Mouse (Mus musculus) midbrain, embryonic 15.5 days (tissue): ENCODE measurements around the gene Hnrnpab. TPM values are rescaled to one million over a fixed set of nuclear protein-coding genes. Genes with fewer than 3 reads are reported as not detected.

Experiments
- ATAC-seq: fragments of 200-750 bp; cut with Nextera tagmentation; replicated peaks from 2 replicates; pipeline ENCODE4 v1.8.0; 2017; ENCODE audit warnings: moderate TSS enrichment
- H3K27ac ChIP-seq: fragments of 300-500 bp; sonication (generic); 2 replicates; pipeline ENCODE4 v1.5.1; 2015; ENCODE audit warnings: mild to moderate bottlenecking, inconsistent platforms
- H3K27me3 ChIP-seq: fragments of 300-500 bp; sonication (generic); replicated peaks from 2 replicates; pipeline ENCODE4 v1.6.1; 2015; ENCODE audit warnings: inconsistent platforms
- H3K36me3 ChIP-seq: fragments of 300-500 bp; sonication (generic); replicated peaks from 2 replicates; pipeline ENCODE4 v1.6.1; 2015; ENCODE audit warnings: inconsistent platforms
- H3K4me1 ChIP-seq: fragments of 300-500 bp; sonication (generic); 2 replicates; pipeline ENCODE4 v1.6.1; 2015; ENCODE audit warnings: inconsistent platforms
- H3K4me2 ChIP-seq: fragments of 300-500 bp; sonication (generic); 2 replicates; pipeline ENCODE4 v1.6.1; 2015; ENCODE audit warnings: inconsistent platforms, mild to moderate bottlenecking, moderate library complexity
- H3K4me3 ChIP-seq: fragments of 300-500 bp; sonication (generic); 2 replicates; pipeline ENCODE4 v1.5.1; 2015; ENCODE audit warnings: mild to moderate bottlenecking, inconsistent platforms
- H3K9ac ChIP-seq: fragments of 300-500 bp; sonication (generic); 2 replicates; pipeline ENCODE4 v1.6.1; 2015; ENCODE audit warnings: mild to moderate bottlenecking, inconsistent platforms
- H3K9me3 ChIP-seq: fragments of 300-500 bp; sonication (generic); 2 replicates; pipeline ENCODE4 v1.6.1; 2016; ENCODE audit warnings: inconsistent platforms
- WGBS: fragments of 180-500 bp; shearing (Covaris S2); methylation state at CpG from one replicate; pipeline ENCODE4 v1.1.7; 2015; ENCODE audit warnings: mixed read lengths; 5-methylcytosine and 5-hydroxymethylcytosine counted together
- polyA plus RNA-seq: library from polyadenylated mRNA; unstranded; fragments of >200 nt; fragmentation: Nextera tagmentation; extraction: Ambion mirVana; gene quantifications from 2 replicates; pipeline ENCODE4 v1.2.1, GENCODE M21; 2015

Gene Hnrnpab
- polyA plus RNA-seq, 1 experiment from 2014 or later, result 353 TPM

DNA sequence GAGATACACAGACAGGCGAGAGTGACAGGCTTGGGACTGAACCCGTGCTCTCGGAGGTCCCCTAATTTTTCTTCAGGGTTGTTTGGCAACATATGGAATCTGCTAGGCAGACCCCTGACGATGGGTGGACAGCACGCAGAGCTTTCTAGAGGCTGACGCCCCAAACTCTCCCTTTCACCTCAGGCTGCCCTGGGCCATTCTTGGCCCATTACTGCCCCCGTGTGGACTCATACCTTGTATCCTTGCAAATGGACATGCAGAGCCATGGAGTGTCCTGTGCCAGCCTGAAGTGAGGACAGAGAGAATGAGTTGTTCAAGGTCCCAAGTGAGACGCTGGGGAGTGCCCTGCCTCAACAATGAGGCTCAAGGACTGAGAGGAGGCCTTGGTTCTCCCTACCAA lies 23.9 kb downstream of the Hnrnpab start:
- Histone ChIP-seq H3K36me3 (peaks cover 7% of the 10 kb centered on the region; the same call in 1 of the 2 replicates), H3K9ac (no peak overlapping the region), H3K4me3 (no peak overlapping the region), H3K4me2 (no peak overlapping the region), H3K9me3 (no peaks in the 10 kb centered on the region), H3K27me3 (no peaks in the 10 kb centered on the region), H3K4me1 (peaks cover 24% of the 10 kb centered on the region), H3K27ac (no peak overlapping the region)
- 22% methylated on average over 8 of the region's 8 CpGs for WGBS
- ATAC-seq, result no peak

GRCm38 (mm10) chr11:51579024-51579423 lies 27.6 kb downstream of the Hnrnpab start:
- Histone ChIP-seq H3K27me3 (no peaks in the 10 kb centered on the region), H3K9me3 (no peaks in the 10 kb centered on the region), H3K36me3 (no peaks in the 10 kb centered on the region), H3K4me2 (no peak overlapping the region), H3K9ac (no peak overlapping the region), H3K27ac (no peak overlapping the region), H3K4me1 (peaks cover 6% of the 10 kb centered on the region), H3K4me3 (no peak overlapping the region)
- ATAC-seq, result no peak
- 69% methylated on average over 4 of the region's 4 CpGs for WGBS

- Histone ChIP-seq H3K9ac (no peak overlapping the region), H3K9me3 (no peaks in the 10 kb centered on the region), H3K36me3 (no peaks in the 10 kb centered on the region), H3K4me3 (no peak overlapping the region), H3K4me1 (no peaks in the 10 kb centered on the region), H3K4me2 (no peak overlapping the region), H3K27ac (no peak overlapping the region), H3K27me3 (no peaks in the 10 kb centered on the region)
- no peak for ATAC-seq
- 85% methylated on average over 7 of the region's 7 CpGs for WGBS
These were observed 29.1 kb downstream of the Hnrnpab start for GRCm38 (mm10) chr11:51577587-51577986.

GRCm38 (mm10) chr11:51576454-51576853 lies 30.2 kb downstream of the Hnrnpab start:
- no peaks in the 10 kb centered on the region for H3K36me3 ChIP-seq
- no peak overlapping the region for H3K4me2 ChIP-seq
- no peak for ATAC-seq
- H3K9ac ChIP-seq, result no peak overlapping the region
- no peak overlapping the region for H3K4me3 ChIP-seq
- no peaks in the 10 kb centered on the region for H3K9me3 ChIP-seq
- H3K27ac ChIP-seq, result no peak overlapping the region
- no peaks in the 10 kb centered on the region for H3K27me3 ChIP-seq
- no peaks in the 10 kb centered on the region for H3K4me1 ChIP-seq
- 64% methylated on average over 4 of the region's 4 CpGs for WGBS

GRCm38 (mm10) chr11:51568801-51569200 lies 37.8 kb downstream of the Hnrnpab start:
- Histone ChIP-seq H3K9me3 (no peaks in the 10 kb centered on the region), H3K27me3 (no peaks in the 10 kb centered on the region), H3K36me3 (no peaks in the 10 kb centered on the region), H3K4me2 (no peak overlapping the region), H3K27ac (no peak overlapping the region), H3K9ac (no peak overlapping the region), H3K4me1 (no peaks in the 10 kb centered on the region), H3K4me3 (no peak overlapping the region)
- 94% methylated on average over 4 of the region's 4 CpGs for WGBS
- no peak for ATAC-seq

DNA sequence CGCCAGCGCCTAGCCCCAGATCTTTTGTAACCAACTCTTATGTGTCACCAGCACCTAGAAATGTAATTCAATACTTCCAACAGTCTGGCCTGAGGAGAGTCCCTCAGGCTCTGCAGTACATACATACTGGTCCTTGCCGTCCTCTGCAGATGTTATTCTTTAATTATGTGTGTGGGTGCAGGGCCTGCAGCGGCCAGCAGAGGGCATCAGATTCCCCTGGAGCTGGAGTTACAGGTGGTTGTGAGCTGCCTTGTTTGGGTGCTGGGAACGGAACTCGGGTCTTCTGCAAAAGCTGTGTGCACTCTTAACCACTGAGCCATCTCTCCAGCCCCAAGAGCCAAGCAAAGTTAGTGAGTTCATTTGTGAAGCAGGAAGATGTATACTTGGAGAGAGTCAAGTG lies 40.7 kb downstream of the Hnrnpab start:
- Histone ChIP-seq H3K4me3 (no peak overlapping the region), H3K4me2 (no peak overlapping the region), H3K36me3 (no peaks in the 10 kb centered on the region), H3K9ac (no peak overlapping the region), H3K9me3 (no peaks in the 10 kb centered on the region), H3K27ac (no peak overlapping the region), H3K27me3 (no peaks in the 10 kb centered on the region), H3K4me1 (no peaks in the 10 kb centered on the region)
- WGBS, result 89% methylated on average over 6 of the region's 6 CpGs
- ATAC-seq, result no peak

DNA sequence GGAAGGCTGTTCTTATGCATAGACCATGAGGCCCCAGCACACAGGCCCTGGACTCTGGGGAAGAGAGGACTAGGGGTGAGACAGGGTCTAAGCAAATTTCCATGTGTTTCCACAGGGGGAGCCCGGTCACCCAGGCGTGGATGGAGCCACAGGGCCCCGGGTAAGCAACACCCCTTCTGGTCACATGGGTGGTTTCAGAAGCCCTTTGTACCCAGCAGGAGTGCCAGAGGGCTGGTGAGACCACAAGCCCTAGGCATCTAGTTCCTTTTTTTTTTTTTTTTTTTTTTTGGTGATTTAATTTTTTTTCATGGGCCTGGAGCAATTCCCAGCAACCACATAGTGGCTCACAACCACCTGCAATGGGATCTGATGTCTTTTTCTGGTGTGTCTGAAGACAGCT lies 41.6 kb downstream of the Hnrnpab start:
- 19% methylated on average over 3 of the region's 3 CpGs for WGBS

GRCm38 (mm10) chr11:51563276-51563675 lies 43.4 kb downstream of the Hnrnpab start:
- Histone ChIP-seq H3K4me2 (no peak overlapping the region), H3K9ac (no peak overlapping the region)
- WGBS, result 82% methylated on average over 1 of the region's 1 CpGs

More for the DNA sequence above, 41.6 kb downstream of the Hnrnpab start:
- no peaks in the 10 kb centered on the region for H3K27me3 ChIP-seq
- no peaks in the 10 kb centered on the region for H3K36me3 ChIP-seq
- no peak overlapping the region for H3K4me3 ChIP-seq
- no peak overlapping the region for H3K9ac ChIP-seq
- no peak overlapping the region for H3K27ac ChIP-seq
- H3K9me3 ChIP-seq, result no peaks in the 10 kb centered on the region
- ATAC-seq, result no peak
- H3K4me1 ChIP-seq, result no peaks in the 10 kb centered on the region
- no peak overlapping the region for H3K4me2 ChIP-seq

GRCm38 (mm10) chr11:51555066-51555465 lies 51.6 kb downstream of the Hnrnpab start:
- Histone ChIP-seq H3K27me3 (no peaks in the 10 kb centered on the region), H3K4me3 (no peak overlapping the region), H3K9ac (no peak overlapping the region), H3K4me2 (peak overlapping the region; percentile 11; the same call in 1 of the 2 replicates), H3K36me3 (no peaks in the 10 kb centered on the region), H3K9me3 (no peaks in the 10 kb centered on the region), H3K4me1 (no peaks in the 10 kb centered on the region; the same call in 1 of the 2 replicates), H3K27ac (no peak overlapping the region)
- ATAC-seq, result no peak
- WGBS, result 66% methylated on average over 2 of the region's 2 CpGs

More at GRCm38 (mm10) chr11:51563276-51563675, 43.4 kb downstream of the Hnrnpab start:
- ATAC-seq, result no peak
- Histone ChIP-seq H3K4me3 (no peak overlapping the region), H3K9me3 (no peaks in the 10 kb centered on the region), H3K27ac (no peak overlapping the region), H3K4me1 (no peaks in the 10 kb centered on the region), H3K27me3 (no peaks in the 10 kb centered on the region), H3K36me3 (no peaks in the 10 kb centered on the region)

- no peak for ATAC-seq
- 64% methylated on average over 10 of the region's 10 CpGs for WGBS
- Histone ChIP-seq H3K9me3 (no peaks in the 10 kb centered on the region), H3K9ac (no peak overlapping the region), H3K4me3 (0 out of 2 replicates have a peak overlapping the region, but pooled peaks have one; percentile 10), H3K4me2 (peak overlapping the region; percentile 11; the same call in 1 of the 2 replicates), H3K4me1 (no peaks in the 10 kb centered on the region; the same call in 1 of the 2 replicates), H3K27me3 (no peaks in the 10 kb centered on the region), H3K36me3 (no peaks in the 10 kb centered on the region), H3K27ac (no peak overlapping the region)
These were observed 52.1 kb downstream of the Hnrnpab start for GRCm38 (mm10) chr11:51554590-51554989.

DNA sequence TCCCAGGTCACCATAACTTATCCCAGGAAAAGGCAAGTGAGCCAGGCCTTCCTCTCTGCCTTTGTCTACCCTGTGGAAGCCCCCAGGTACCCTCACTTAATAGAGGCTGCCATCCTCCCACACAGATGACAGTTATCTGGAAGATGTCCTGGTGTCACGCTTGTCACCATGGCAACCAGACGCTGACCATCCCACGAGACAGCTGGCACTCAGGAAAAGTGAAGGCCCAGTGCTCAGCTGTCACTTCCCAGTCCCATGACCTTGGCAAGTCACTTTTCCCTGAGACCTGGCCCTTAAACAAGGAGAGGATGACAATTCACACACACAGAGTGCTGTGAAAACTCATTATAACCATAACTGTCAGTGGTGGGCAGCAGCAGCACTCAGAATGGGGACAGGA lies 54.6 kb downstream of the Hnrnpab start:
- 44% methylated on average over 3 of the region's 3 CpGs for WGBS
- no peak for ATAC-seq
- no peaks in the 10 kb centered on the region for H3K36me3 ChIP-seq
- no peak overlapping the region for H3K27ac ChIP-seq
- no peak overlapping the region for H3K4me3 ChIP-seq
- H3K9ac ChIP-seq, result no peak overlapping the region
- no peaks in the 10 kb centered on the region for H3K9me3 ChIP-seq
- H3K4me2 ChIP-seq, result no peak overlapping the region
- no peaks in the 10 kb centered on the region for H3K27me3 ChIP-seq
- H3K4me1 ChIP-seq, result no peaks in the 10 kb centered on the region; the same call in 1 of the 2 replicates

DNA sequence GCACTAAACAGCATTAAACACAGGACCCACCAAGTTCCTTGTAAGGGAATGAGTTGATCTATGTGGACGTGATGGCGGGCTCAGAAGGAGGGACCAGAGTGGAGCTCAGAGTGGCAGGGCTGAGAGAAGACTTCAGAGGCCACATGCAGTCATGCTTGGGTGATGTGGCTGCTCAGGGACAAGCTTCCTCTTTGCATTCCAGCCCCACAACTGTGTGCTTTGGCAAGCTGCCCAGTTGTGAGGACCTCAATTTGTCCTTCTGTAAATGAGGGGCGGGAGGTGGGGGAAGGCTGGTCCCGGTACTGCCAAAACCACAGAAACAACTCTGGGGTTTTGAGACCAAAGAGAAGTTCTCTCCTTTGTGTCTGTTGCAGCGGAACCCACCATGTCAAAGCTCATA lies 55.4 kb downstream of the Hnrnpab start:
- Histone ChIP-seq H3K4me1 (no peaks in the 10 kb centered on the region; the same call in 1 of the 2 replicates), H3K9me3 (no peaks in the 10 kb centered on the region)
- no peak for ATAC-seq

More for the DNA sequence above, 55.4 kb downstream of the Hnrnpab start:
- WGBS, result 70% methylated on average over 5 of the region's 5 CpGs
- H3K27ac ChIP-seq, result no peak overlapping the region
- no peaks in the 10 kb centered on the region for H3K27me3 ChIP-seq
- no peak overlapping the region for H3K9ac ChIP-seq
- no peak overlapping the region for H3K4me2 ChIP-seq
- H3K36me3 ChIP-seq, result no peaks in the 10 kb centered on the region
- no peak overlapping the region for H3K4me3 ChIP-seq
